Mouse (Mus musculus): ENCODE measurements at regions not wholly inside any gene's neighbourhood (a gene's known extent, or its start where the extent isn't known, plus 50 kb on each side); places are given as distances from the start of the nearest gene placed in this dataset.

- peaks cover 8% of the 10 kb centered on the region for H3K4me1 ChIP-seq (ENCODE audit: control insufficient read depth, insufficient read depth, low read length)
- 40% methylated on average over 7 of the region's 7 CpGs for WGBS
- H3K36me3 ChIP-seq (ENCODE audit: control insufficient read depth, insufficient read depth, low read length), result no peaks in the 10 kb centered on the region
- ATAC-seq (ENCODE audit: low FRiP score) (no peak), DNase-seq (ENCODE audit: low spot score, missing footprints) (peak; percentile 88)
- H3K27ac ChIP-seq (ENCODE audit: low read depth, low read length), result no peak overlapping the region
- H3K4me2 ChIP-seq, result no peak overlapping the region
- no peaks in the 10 kb centered on the region for H3K9me3 ChIP-seq (ENCODE audit: control insufficient read depth, low read length)
- H3K9ac ChIP-seq (ENCODE audit: low read length), result no peak overlapping the region
- peaks cover 3% of the 10 kb centered on the region; the same call in 1 of the 2 replicates for H3K27me3 ChIP-seq (ENCODE audit: control insufficient read depth, insufficient read depth, low read length)
- no peak overlapping the region for H3K4me3 ChIP-seq (ENCODE audit: low read depth, low read length)
Observed at GRCm38 (mm10) chr14:76764390-76764796, 207.7 kb upstream of the Serp2 start.

- ATAC-seq (ENCODE audit: low FRiP score) (no peak), DNase-seq (ENCODE audit: low spot score, missing footprints) (no peak)
- Histone ChIP-seq H3K27ac (ENCODE audit: low read depth, low read length) (no peak overlapping the region), H3K4me3 (ENCODE audit: low read depth, low read length) (no peak overlapping the region), H3K9me3 (ENCODE audit: control insufficient read depth, low read length) (no peaks in the 10 kb centered on the region), H3K4me2 (no peak overlapping the region), H3K27me3 (ENCODE audit: control insufficient read depth, insufficient read depth, low read length) (peaks cover 3% of the 10 kb centered on the region; the same call in 1 of the 2 replicates), H3K4me1 (ENCODE audit: control insufficient read depth, insufficient read depth, low read length) (peaks cover 8% of the 10 kb centered on the region), H3K36me3 (ENCODE audit: control insufficient read depth, insufficient read depth, low read length) (no peaks in the 10 kb centered on the region), H3K9ac (ENCODE audit: low read length) (no peak overlapping the region)
- WGBS, result 88% methylated on average over 7 of the region's 7 CpGs
Observed at GRCm38 (mm10) chr14:76763539-76763938, 206.8 kb upstream of the Serp2 start.

- no peak overlapping the region for H3K4me2 ChIP-seq
- no peak overlapping the region for H3K27ac ChIP-seq (ENCODE audit: low read depth, low read length)
- no peak overlapping the region for H3K9ac ChIP-seq (ENCODE audit: low read length)
- H3K9me3 ChIP-seq (ENCODE audit: control insufficient read depth, low read length), result no peaks in the 10 kb centered on the region
- H3K36me3 ChIP-seq (ENCODE audit: control insufficient read depth, insufficient read depth, low read length), result no peaks in the 10 kb centered on the region
- no peak overlapping the region for H3K4me3 ChIP-seq (ENCODE audit: low read depth, low read length)
- no peak for ATAC-seq (ENCODE audit: low FRiP score)
- H3K27me3 ChIP-seq (ENCODE audit: control insufficient read depth, insufficient read depth, low read length), result peaks cover 3% of the 10 kb centered on the region; the same call in 1 of the 2 replicates
- H3K4me1 ChIP-seq (ENCODE audit: control insufficient read depth, insufficient read depth, low read length), result peaks cover 8% of the 10 kb centered on the region
- no peak for DNase-seq (ENCODE audit: low spot score, missing footprints)
- 61% methylated on average over 10 of the region's 10 CpGs for WGBS
Observed at GRCm38 (mm10) chr14:76762777-76763176, 206.1 kb upstream of the Serp2 start.

GRCm38 (mm10) chr14:76761691-76762090 is 205.0 kb upstream of the Serp2 start:
- Histone ChIP-seq H3K4me1 (ENCODE audit: control insufficient read depth, insufficient read depth, low read length) (peaks cover 8% of the 10 kb centered on the region), H3K36me3 (ENCODE audit: control insufficient read depth, insufficient read depth, low read length) (no peaks in the 10 kb centered on the region), H3K27me3 (ENCODE audit: control insufficient read depth, insufficient read depth, low read length) (peaks cover 3% of the 10 kb centered on the region; the same call in 1 of the 2 replicates), H3K4me3 (ENCODE audit: low read depth, low read length) (no peak overlapping the region), H3K9ac (ENCODE audit: low read length) (no peak overlapping the region), H3K9me3 (ENCODE audit: control insufficient read depth, low read length) (no peaks in the 10 kb centered on the region), H3K27ac (ENCODE audit: low read depth, low read length) (no peak overlapping the region), H3K4me2 (no peak overlapping the region)
- ATAC-seq (ENCODE audit: low FRiP score), result no peak
- WGBS, result 93% methylated on average over 11 of the region's 11 CpGs
- DNase-seq (ENCODE audit: low spot score, missing footprints), result no peak

- H3K27me3 ChIP-seq (ENCODE audit: control insufficient read depth, insufficient read depth, low read length), result peaks cover 3% of the 10 kb centered on the region; the same call in 1 of the 2 replicates
- no peak overlapping the region for H3K4me2 ChIP-seq
- no peaks in the 10 kb centered on the region for H3K36me3 ChIP-seq (ENCODE audit: control insufficient read depth, insufficient read depth, low read length)
- no peak overlapping the region for H3K27ac ChIP-seq (ENCODE audit: low read depth, low read length)
- no peak for ATAC-seq (ENCODE audit: low FRiP score)
- H3K4me3 ChIP-seq (ENCODE audit: low read depth, low read length), result no peak overlapping the region
- no peak overlapping the region for H3K9ac ChIP-seq (ENCODE audit: low read length)
- H3K9me3 ChIP-seq (ENCODE audit: control insufficient read depth, low read length), result no peaks in the 10 kb centered on the region
- DNase-seq (ENCODE audit: low spot score, missing footprints), result no peak
- 92% methylated on average over 4 of the region's 4 CpGs for WGBS
- H3K4me1 ChIP-seq (ENCODE audit: control insufficient read depth, insufficient read depth, low read length), result peaks cover 8% of the 10 kb centered on the region
Observed at GRCm38 (mm10) chr14:76761274-76761673, 204.6 kb upstream of the Serp2 start.

GRCm38 (mm10) chr14:76760509-76761023 is 203.9 kb upstream of the Serp2 start:
- Histone ChIP-seq H3K9me3 (ENCODE audit: control insufficient read depth, low read length) (no peaks in the 10 kb centered on the region), H3K4me3 (ENCODE audit: low read depth, low read length) (no peak overlapping the region), H3K9ac (ENCODE audit: low read length) (no peak overlapping the region), H3K27ac (ENCODE audit: low read depth, low read length) (no peak overlapping the region), H3K27me3 (ENCODE audit: control insufficient read depth, insufficient read depth, low read length) (peaks cover 3% of the 10 kb centered on the region; the same call in 1 of the 2 replicates), H3K4me2 (no peak overlapping the region), H3K36me3 (ENCODE audit: control insufficient read depth, insufficient read depth, low read length) (no peaks in the 10 kb centered on the region), H3K4me1 (ENCODE audit: control insufficient read depth, insufficient read depth, low read length) (peaks cover 8% of the 10 kb centered on the region)
- WGBS, result 87% methylated on average over 13 of the region's 13 CpGs
- no peak for ATAC-seq (ENCODE audit: low FRiP score)
- no peak for DNase-seq (ENCODE audit: low spot score, missing footprints)

GRCm38 (mm10) chr14:76759377-76759776 is 202.7 kb upstream of the Serp2 start:
- H3K27me3 ChIP-seq (ENCODE audit: control insufficient read depth, insufficient read depth, low read length), result peaks cover 3% of the 10 kb centered on the region; the same call in 1 of the 2 replicates

GRCm38 (mm10) chr14:76758589-76758988 is 201.9 kb upstream of the Serp2 start:
- WGBS, result 82% methylated on average over 1 of the region's 1 CpGs
- Histone ChIP-seq H3K27ac (ENCODE audit: low read depth, low read length) (no peak overlapping the region), H3K4me1 (ENCODE audit: control insufficient read depth, insufficient read depth, low read length) (no peaks in the 10 kb centered on the region), H3K36me3 (ENCODE audit: control insufficient read depth, insufficient read depth, low read length) (no peaks in the 10 kb centered on the region), H3K9ac (ENCODE audit: low read length) (no peak overlapping the region), H3K27me3 (ENCODE audit: control insufficient read depth, insufficient read depth, low read length) (peaks cover under 1% of the 10 kb centered on the region; the same call in 1 of the 2 replicates), H3K4me2 (no peak overlapping the region), H3K9me3 (ENCODE audit: control insufficient read depth, low read length) (no peaks in the 10 kb centered on the region), H3K4me3 (ENCODE audit: low read depth, low read length) (no peak overlapping the region)
- DNase-seq (ENCODE audit: low spot score, missing footprints) (no peak), ATAC-seq (ENCODE audit: low FRiP score) (no peak)

More at GRCm38 (mm10) chr14:76759377-76759776, 202.7 kb upstream of the Serp2 start:
- 83% methylated on average over 4 of the region's 4 CpGs for WGBS
- H3K27ac ChIP-seq (ENCODE audit: low read depth, low read length), result no peak overlapping the region
- peaks cover 4% of the 10 kb centered on the region for H3K4me1 ChIP-seq (ENCODE audit: control insufficient read depth, insufficient read depth, low read length)
- no peak for DNase-seq (ENCODE audit: low spot score, missing footprints)
- H3K9me3 ChIP-seq (ENCODE audit: control insufficient read depth, low read length), result no peaks in the 10 kb centered on the region
- H3K4me3 ChIP-seq (ENCODE audit: low read depth, low read length), result no peak overlapping the region
- no peaks in the 10 kb centered on the region for H3K36me3 ChIP-seq (ENCODE audit: control insufficient read depth, insufficient read depth, low read length)
- ATAC-seq (ENCODE audit: low FRiP score), result no peak
- no peak overlapping the region for H3K4me2 ChIP-seq
- H3K9ac ChIP-seq (ENCODE audit: low read length), result no peak overlapping the region

GRCm38 (mm10) chr14:76755591-76756376 is 199.1 kb upstream of the Serp2 start:
- WGBS, result 82% methylated on average over 9 of the region's 9 CpGs
- Histone ChIP-seq H3K36me3 (ENCODE audit: control insufficient read depth, insufficient read depth, low read length) (no peaks in the 10 kb centered on the region), H3K4me1 (ENCODE audit: control insufficient read depth, insufficient read depth, low read length) (no peaks in the 10 kb centered on the region), H3K4me3 (ENCODE audit: low read depth, low read length) (no peak overlapping the region), H3K9ac (ENCODE audit: low read length) (no peak overlapping the region), H3K9me3 (ENCODE audit: control insufficient read depth, low read length) (no peaks in the 10 kb centered on the region), H3K4me2 (no peak overlapping the region), H3K27ac (ENCODE audit: low read depth, low read length) (no peak overlapping the region), H3K27me3 (ENCODE audit: control insufficient read depth, insufficient read depth, low read length) (no peaks in the 10 kb centered on the region)
- ATAC-seq (ENCODE audit: low FRiP score), result no peak
- DNase-seq (ENCODE audit: low spot score, missing footprints), result no peak

All from midbrain, embryonic 11.5 days (tissue).